Mouse (Mus musculus) lung, embryonic 15.5 days (tissue): Measurements from ENCODE around the gene Cdkal1. TPM values are rescaled to one million over a fixed set of nuclear protein-coding genes. Genes with fewer than 3 reads are reported as not detected.

Experiments used
- ATAC-seq: fragments of 200-750 bp; cut with Nextera tagmentation; 2 replicates; pipeline ENCODE4 v1.8.0; 2017; ENCODE audit warnings: moderate number of reproducible peaks, borderline replicate concordance; ENCODE audit not compliant: low FRiP score, low TSS enrichment; ENCODE audit errors: extremely low read depth
- H3K27ac ChIP-seq: fragments of 300-500 bp; sonication (generic); 2 replicates; pipeline ENCODE4 v1.5.1; 2015; ENCODE audit warnings: moderate library complexity, mild to moderate bottlenecking, inconsistent platforms
- H3K27me3 ChIP-seq: fragments of 300-500 bp; sonication (generic); 2 replicates; pipeline ENCODE4 v1.6.1; 2015; ENCODE audit warnings: inconsistent platforms
- H3K36me3 ChIP-seq: fragments of 300-500 bp; sonication (generic); 2 replicates; pipeline ENCODE4 v1.6.1; 2015; ENCODE audit warnings: inconsistent platforms
- H3K4me1 ChIP-seq: fragments of 300-500 bp; sonication (generic); 2 replicates; pipeline ENCODE4 v1.6.1; 2015; ENCODE audit warnings: inconsistent platforms
- H3K4me2 ChIP-seq: fragments of 300-500 bp; sonication (generic); 2 replicates; pipeline ENCODE4 v1.6.1; 2015; ENCODE audit warnings: inconsistent platforms, mild to moderate bottlenecking, moderate library complexity
- H3K4me3 ChIP-seq: fragments of 300-500 bp; sonication (generic); 2 replicates; pipeline ENCODE4 v1.5.1; 2015; ENCODE audit warnings: mild to moderate bottlenecking, inconsistent platforms
- H3K9ac ChIP-seq: fragments of 300-500 bp; sonication (generic); 2 replicates; pipeline ENCODE4 v1.6.1; 2015; ENCODE audit warnings: inconsistent platforms
- H3K9me3 ChIP-seq: fragments of 300-500 bp; sonication (generic); 2 replicates; pipeline ENCODE4 v1.6.1; 2016; ENCODE audit warnings: inconsistent platforms
- WGBS: fragments of 180-500 bp; shearing (Covaris S2); methylation state at CpG from one replicate; pipeline ENCODE4 v1.1.7; 2015; 5-methylcytosine and 5-hydroxymethylcytosine counted together
- polyA plus RNA-seq: library from polyadenylated mRNA; unstranded; fragments of >200 nt; fragmentation: Nextera tagmentation; extraction: Ambion mirVana; gene quantifications from 2 replicates; pipeline ENCODE4 v1.2.1, GENCODE M21; 2015

Cdkal1 gene
- polyA plus RNA-seq, 1 experiment from 2014 or later: 34.0 TPM

- H3K9me3 ChIP-seq: no peaks in the 10 kb centered on the region
- no peak for ATAC-seq
- no peak overlapping the region for H3K9ac ChIP-seq
- no peak overlapping the region for H3K4me2 ChIP-seq
- no peaks in the 10 kb centered on the region for H3K27me3 ChIP-seq
- WGBS: 63% methylated on average over 1 of the region's 1 CpGs
- no peaks in the 10 kb centered on the region for H3K36me3 ChIP-seq
- H3K4me3 ChIP-seq: no peak overlapping the region
- H3K4me1 ChIP-seq: peaks cover 3% of the 10 kb centered on the region; the same call in 1 of the 2 replicates
- H3K27ac ChIP-seq: no peak overlapping the region
Observed at GRCm38 (mm10) chr13:29640186-29640585, 215.3 kb downstream of the Cdkal1 start.

- no peak for ATAC-seq
- H3K36me3 ChIP-seq: no peaks in the 10 kb centered on the region
- no peak overlapping the region for H3K4me2 ChIP-seq
- no peaks in the 10 kb centered on the region for H3K27me3 ChIP-seq
- H3K9ac ChIP-seq: no peak overlapping the region
- no peak overlapping the region for H3K4me3 ChIP-seq
- WGBS: 70% methylated on average over 4 of the region's 4 CpGs
- no peaks in the 10 kb centered on the region for H3K9me3 ChIP-seq
- H3K4me1 ChIP-seq: peaks cover 3% of the 10 kb centered on the region; the same call in 1 of the 2 replicates
- H3K27ac ChIP-seq: no peak overlapping the region
Observed at GRCm38 (mm10) chr13:29638303-29638702, 217.2 kb downstream of the Cdkal1 start.

GRCm38 (mm10) chr13:29637788-29638187 lies 217.7 kb downstream of the Cdkal1 start:
- no peaks in the 10 kb centered on the region for H3K27me3 ChIP-seq
- H3K27ac ChIP-seq: no peak overlapping the region
- no peak overlapping the region for H3K4me3 ChIP-seq
- H3K4me2 ChIP-seq: no peak overlapping the region
- H3K9ac ChIP-seq: no peak overlapping the region
- H3K4me1 ChIP-seq: peaks cover 3% of the 10 kb centered on the region; the same call in 1 of the 2 replicates
- H3K36me3 ChIP-seq: no peaks in the 10 kb centered on the region
- no peak for ATAC-seq
- H3K9me3 ChIP-seq: no peaks in the 10 kb centered on the region
- WGBS: 39% methylated on average over 6 of the region's 6 CpGs

- Histone ChIP-seq H3K27ac (no peak overlapping the region), H3K36me3 (no peaks in the 10 kb centered on the region), H3K9me3 (no peaks in the 10 kb centered on the region), H3K4me1 (peaks cover 3% of the 10 kb centered on the region; the same call in 1 of the 2 replicates), H3K4me2 (no peak overlapping the region), H3K27me3 (no peaks in the 10 kb centered on the region), H3K4me3 (no peak overlapping the region), H3K9ac (no peak overlapping the region)
- ATAC-seq: no peak
- 66% methylated on average over 3 of the region's 3 CpGs for WGBS
Observed at GRCm38 (mm10) chr13:29635581-29635980, 219.9 kb downstream of the Cdkal1 start.

GRCm38 (mm10) chr13:29631342-29631741 lies 224.1 kb downstream of the Cdkal1 start:
- Histone ChIP-seq H3K4me3 (no peak overlapping the region), H3K27ac (no peak overlapping the region), H3K9ac (no peak overlapping the region), H3K4me2 (no peak overlapping the region), H3K4me1 (0 out of 2 replicates have a peak, but pooled peaks cover 2% of the 10 kb centered on the region), H3K9me3 (no peaks in the 10 kb centered on the region), H3K36me3 (no peaks in the 10 kb centered on the region), H3K27me3 (no peaks in the 10 kb centered on the region)
- WGBS: 53% methylated on average over 5 of the region's 5 CpGs
- no peak for ATAC-seq

GRCm38 (mm10) chr13:29628607-29629006 lies 226.9 kb downstream of the Cdkal1 start:
- Histone ChIP-seq H3K9ac (no peak overlapping the region), H3K4me1 (0 out of 2 replicates have a peak, but pooled peaks cover 2% of the 10 kb centered on the region), H3K27me3 (no peaks in the 10 kb centered on the region), H3K4me2 (no peak overlapping the region), H3K9me3 (no peaks in the 10 kb centered on the region), H3K27ac (no peak overlapping the region; the same call in 1 of the 2 replicates), H3K4me3 (no peak overlapping the region), H3K36me3 (no peaks in the 10 kb centered on the region)
- no peak for ATAC-seq
- 40% methylated on average over 5 of the region's 5 CpGs for WGBS

GRCm38 (mm10) chr13:29627438-29628124 lies 227.9 kb downstream of the Cdkal1 start:
- H3K4me3 ChIP-seq: no peak overlapping the region
- 0 out of 2 replicates have a peak, but pooled peaks cover 2% of the 10 kb centered on the region for H3K4me1 ChIP-seq
- no peaks in the 10 kb centered on the region for H3K36me3 ChIP-seq
- H3K27ac ChIP-seq: no peak overlapping the region
- no peak overlapping the region for H3K4me2 ChIP-seq
- ATAC-seq: no peak
- H3K27me3 ChIP-seq: no peaks in the 10 kb centered on the region
- no peaks in the 10 kb centered on the region for H3K9me3 ChIP-seq
- H3K9ac ChIP-seq: no peak overlapping the region
- WGBS: 80% methylated on average over 7 of the region's 7 CpGs

- H3K27me3 ChIP-seq: no peaks in the 10 kb centered on the region
- WGBS: 24% methylated on average over 1 of the region's 1 CpGs
- H3K4me2 ChIP-seq: no peak overlapping the region
- H3K9ac ChIP-seq: no peak overlapping the region
- ATAC-seq: no peak
- H3K4me3 ChIP-seq: no peak overlapping the region
- H3K36me3 ChIP-seq: no peaks in the 10 kb centered on the region
- no peaks in the 10 kb centered on the region for H3K9me3 ChIP-seq
- H3K27ac ChIP-seq: no peak overlapping the region
- H3K4me1 ChIP-seq: 0 out of 2 replicates have a peak, but pooled peaks cover 2% of the 10 kb centered on the region
Observed at GRCm38 (mm10) chr13:29624929-29625328, 230.5 kb downstream of the Cdkal1 start.

- no peak overlapping the region for H3K27ac ChIP-seq
- H3K9me3 ChIP-seq: no peaks in the 10 kb centered on the region
Observed at GRCm38 (mm10) chr13:29623636-29624239, 231.7 kb downstream of the Cdkal1 start.

GRCm38 (mm10) chr13:29621881-29622280 lies 233.6 kb downstream of the Cdkal1 start:
- no peak overlapping the region for H3K9ac ChIP-seq
- ATAC-seq: no peak
- no peaks in the 10 kb centered on the region for H3K27me3 ChIP-seq
- H3K4me3 ChIP-seq: no peak overlapping the region
- H3K9me3 ChIP-seq: no peaks in the 10 kb centered on the region
- 46% methylated on average over 7 of the region's 7 CpGs for WGBS
- no peaks in the 10 kb centered on the region for H3K36me3 ChIP-seq
- no peak overlapping the region for H3K27ac ChIP-seq
- no peaks in the 10 kb centered on the region for H3K4me1 ChIP-seq
- no peak overlapping the region for H3K4me2 ChIP-seq

More at GRCm38 (mm10) chr13:29623636-29624239, 231.7 kb downstream of the Cdkal1 start:
- Histone ChIP-seq H3K4me2 (no peak overlapping the region), H3K4me1 (0 out of 2 replicates have a peak, but pooled peaks cover 2% of the 10 kb centered on the region), H3K27me3 (no peaks in the 10 kb centered on the region), H3K4me3 (no peak overlapping the region), H3K36me3 (no peaks in the 10 kb centered on the region), H3K9ac (no peak overlapping the region)
- no peak for ATAC-seq
- WGBS: 57% methylated on average over 1 of the region's 1 CpGs

GRCm38 (mm10) chr13:29621363-29621762 lies 234.1 kb downstream of the Cdkal1 start:
- Histone ChIP-seq H3K36me3 (no peaks in the 10 kb centered on the region), H3K4me2 (no peak overlapping the region), H3K4me3 (no peak overlapping the region), H3K9ac (no peak overlapping the region), H3K27me3 (no peaks in the 10 kb centered on the region), H3K9me3 (no peaks in the 10 kb centered on the region), H3K27ac (no peak overlapping the region), H3K4me1 (0 out of 2 replicates have a peak, but pooled peaks cover under 1% of the 10 kb centered on the region)
- no peak for ATAC-seq
- WGBS: 88% methylated on average over 1 of the region's 1 CpGs

GRCm38 (mm10) chr13:29620826-29621225 lies 234.6 kb downstream of the Cdkal1 start:
- no peak overlapping the region for H3K4me3 ChIP-seq
- H3K27me3 ChIP-seq: no peaks in the 10 kb centered on the region
- H3K36me3 ChIP-seq: no peaks in the 10 kb centered on the region
- no peak overlapping the region for H3K27ac ChIP-seq
- 0 out of 2 replicates have a peak, but pooled peaks cover 3% of the 10 kb centered on the region for H3K4me1 ChIP-seq
- H3K4me2 ChIP-seq: no peak overlapping the region
- no peak for ATAC-seq
- H3K9ac ChIP-seq: no peak overlapping the region
- H3K9me3 ChIP-seq: no peaks in the 10 kb centered on the region
- 48% methylated on average over 7 of the region's 7 CpGs for WGBS
